Mouse (Mus musculus) forebrain, embryonic 15.5 days (tissue): ENCODE measurements around the gene Dok3. TPM values are rescaled to one million over a fixed set of nuclear protein-coding genes. Genes with fewer than 3 reads are reported as not detected.

Experiments
- ATAC-seq: fragments of 200-750 bp; cut with Nextera tagmentation; replicated peaks from 2 replicates; pipeline ENCODE4 v1.8.0; 2017; ENCODE audit warnings: mild to moderate bottlenecking, moderate TSS enrichment, moderate library complexity
- H3K27ac ChIP-seq: fragments of 300-500 bp; sonication (generic); replicated peaks from 2 replicates; pipeline ENCODE4 v1.5.1; 2015; ENCODE audit warnings: mild to moderate bottlenecking, inconsistent platforms
- H3K27me3 ChIP-seq: fragments of 300-500 bp; sonication (generic); 2 replicates; pipeline ENCODE4 v1.6.1; 2015; ENCODE audit warnings: inconsistent platforms
- H3K36me3 ChIP-seq: fragments of 300-500 bp; sonication (generic); 2 replicates; pipeline ENCODE4 v1.6.1; 2015; ENCODE audit warnings: mild to moderate bottlenecking, inconsistent platforms
- H3K4me1 ChIP-seq: fragments of 300-500 bp; sonication (generic); 2 replicates; pipeline ENCODE4 v1.6.1; 2015; ENCODE audit warnings: inconsistent platforms
- H3K4me2 ChIP-seq: fragments of 300-500 bp; sonication (generic); replicated peaks from 2 replicates; pipeline ENCODE4 v1.6.1; 2015; ENCODE audit warnings: mild to moderate bottlenecking, inconsistent platforms
- H3K4me3 ChIP-seq: fragments of 300-500 bp; sonication (generic); 2 replicates; pipeline ENCODE4 v1.5.1; 2015; ENCODE audit warnings: mild to moderate bottlenecking, inconsistent platforms
- H3K9ac ChIP-seq: fragments of 300-500 bp; sonication (generic); replicated peaks from 2 replicates; pipeline ENCODE4 v1.6.1; 2015; ENCODE audit warnings: mild to moderate bottlenecking, inconsistent platforms
- H3K9me3 ChIP-seq: fragments of 300-500 bp; sonication (generic); 2 replicates; pipeline ENCODE4 v1.6.1; 2016; ENCODE audit warnings: inconsistent platforms
- WGBS: fragments of 180-500 bp; shearing (Covaris S2); methylation state at CpG from one replicate; pipeline ENCODE4 v1.1.7; 2015; ENCODE audit warnings: mixed read lengths; 5-methylcytosine and 5-hydroxymethylcytosine counted together
- polyA plus RNA-seq: library from polyadenylated mRNA; unstranded; fragments of >200 nt; fragmentation: Nextera tagmentation; extraction: Ambion mirVana; gene quantifications from 2 replicates; pipeline ENCODE4 v1.2.1, GENCODE M21; 2015

The Dok3 gene
- polyA plus RNA-seq, 1 experiment from 2014 or later, result 4.0 TPM

GRCm38 (mm10) chr13:55500575-55500974 is 28.5 kb downstream of the Dok3 start:
- ATAC-seq, result no peak
- H3K9ac ChIP-seq, result no peak overlapping the region
- WGBS, result 82% methylated on average over 10 of the region's 10 CpGs
- peaks cover 19% of the 10 kb centered on the region for H3K4me1 ChIP-seq
- no peak overlapping the region for H3K27ac ChIP-seq
- no peak overlapping the region for H3K4me3 ChIP-seq
- no peaks in the 10 kb centered on the region for H3K9me3 ChIP-seq
- peaks cover 18% of the 10 kb centered on the region for H3K36me3 ChIP-seq
- no peaks in the 10 kb centered on the region for H3K27me3 ChIP-seq
- H3K4me2 ChIP-seq, result no peak overlapping the region

GRCm38 (mm10) chr13:55498906-55499305 is 30.2 kb downstream of the Dok3 start:
- no peaks in the 10 kb centered on the region for H3K27me3 ChIP-seq
- H3K4me1 ChIP-seq, result peaks cover 35% of the 10 kb centered on the region
- no peaks in the 10 kb centered on the region for H3K9me3 ChIP-seq
- ATAC-seq, result no peak
- WGBS, result 38% methylated on average over 11 of the region's 11 CpGs
- H3K4me3 ChIP-seq, result no peak overlapping the region
- H3K36me3 ChIP-seq, result peaks cover 10% of the 10 kb centered on the region
- no peak overlapping the region for H3K27ac ChIP-seq
- H3K4me2 ChIP-seq, result no peak overlapping the region
- H3K9ac ChIP-seq, result no peak overlapping the region

- Histone ChIP-seq H3K27me3 (no peaks in the 10 kb centered on the region), H3K4me3 (no peak overlapping the region), H3K4me1 (peaks cover 35% of the 10 kb centered on the region), H3K9me3 (no peaks in the 10 kb centered on the region), H3K36me3 (no peaks in the 10 kb centered on the region), H3K9ac (no peak overlapping the region), H3K27ac (0 out of 2 replicates have a peak overlapping the region, but pooled peaks have one; percentile 71), H3K4me2 (no peak overlapping the region)
- no peak for ATAC-seq
- WGBS, result 88% methylated on average over 6 of the region's 6 CpGs
Observed at GRCm38 (mm10) chr13:55496661-55497060, 32.4 kb downstream of the Dok3 start.

GRCm38 (mm10) chr13:55495702-55496101 is 33.4 kb downstream of the Dok3 start:
- Histone ChIP-seq H3K27ac (peak overlapping the region; percentile 71), H3K27me3 (no peaks in the 10 kb centered on the region), H3K4me3 (no peak overlapping the region), H3K9me3 (no peaks in the 10 kb centered on the region), H3K4me1 (peaks cover 35% of the 10 kb centered on the region), H3K4me2 (peak overlapping the region; percentile 22), H3K9ac (no peak overlapping the region), H3K36me3 (no peaks in the 10 kb centered on the region)
- ATAC-seq, result no peak
- 13% methylated on average over 4 of the region's 4 CpGs for WGBS

- Histone ChIP-seq H3K4me2 (peak overlapping the region; percentile 15; the same call in 1 of the 2 replicates), H3K9ac (no peak overlapping the region), H3K4me3 (no peak overlapping the region), H3K27ac (peak overlapping the region; percentile 71), H3K9me3 (no peaks in the 10 kb centered on the region), H3K36me3 (no peaks in the 10 kb centered on the region), H3K27me3 (no peaks in the 10 kb centered on the region), H3K4me1 (peaks cover 35% of the 10 kb centered on the region)
- WGBS, result 13% methylated on average over 18 of the region's 18 CpGs
- peak; percentile 77 for ATAC-seq
Observed at GRCm38 (mm10) chr13:55494883-55495621, 34.0 kb downstream of the Dok3 start.

GRCm38 (mm10) chr13:55494257-55494656 is 34.8 kb downstream of the Dok3 start:
- Histone ChIP-seq H3K4me3 (no peak overlapping the region), H3K27me3 (no peaks in the 10 kb centered on the region), H3K4me1 (peaks cover 35% of the 10 kb centered on the region), H3K36me3 (no peaks in the 10 kb centered on the region), H3K27ac (no peak overlapping the region), H3K4me2 (no peak overlapping the region), H3K9ac (no peak overlapping the region), H3K9me3 (no peaks in the 10 kb centered on the region)
- peak; percentile 42; the same call in 1 of the 2 replicates for ATAC-seq
- WGBS, result 24% methylated on average over 2 of the region's 2 CpGs

GRCm38 (mm10) chr13:55487578-55488498 is 41.3 kb downstream of the Dok3 start, which contains the start of gene Dbn1:
Dbn1 (minus strand) TSS chr13:55488111.
- Histone ChIP-seq H3K27me3 (no peaks in the 10 kb centered on the region), H3K27ac (peak within 1 kb of the TSS; percentile 98), H3K4me1 (peaks cover 42% of the 10 kb centered on the region), H3K9me3 (no peaks in the 10 kb centered on the region), H3K36me3 (peaks cover 3% of the 10 kb centered on the region; the same call in 1 of the 2 replicates), H3K4me3 (peak within 1 kb of the TSS; percentile 73), H3K4me2 (peak within 1 kb of the TSS; percentile 96), H3K9ac (peak within 1 kb of the TSS; percentile 99)
- under 1% methylated on average over 62 of the region's 83 CpGs for WGBS
- peak; percentile 84 for ATAC-seq

GRCm38 (mm10) chr13:55486916-55487577 is 42.0 kb downstream of the Dok3 start:
- peak overlapping the region; percentile 98 for H3K27ac ChIP-seq
- WGBS, result 1% methylated on average over 29 of the region's 29 CpGs
- peak overlapping the region; percentile 96 for H3K4me2 ChIP-seq
- H3K36me3 ChIP-seq, result peaks cover 10% of the 10 kb centered on the region
- H3K4me3 ChIP-seq, result peak overlapping the region; percentile 73
- peak; percentile 47 for ATAC-seq
- no peaks in the 10 kb centered on the region for H3K27me3 ChIP-seq
- H3K9me3 ChIP-seq, result no peaks in the 10 kb centered on the region
- peaks cover 50% of the 10 kb centered on the region for H3K4me1 ChIP-seq
- peak overlapping the region; percentile 99 for H3K9ac ChIP-seq

GRCm38 (mm10) chr13:55486029-55486794 is 42.9 kb downstream of the Dok3 start:
- H3K27ac ChIP-seq, result peak overlapping the region; percentile 98
- peaks cover 54% of the 10 kb centered on the region for H3K4me1 ChIP-seq
- H3K9ac ChIP-seq, result peak overlapping the region; percentile 99
- H3K4me2 ChIP-seq, result peak overlapping the region; percentile 96
- H3K27me3 ChIP-seq, result no peaks in the 10 kb centered on the region
- peak overlapping the region; percentile 73 for H3K4me3 ChIP-seq
- peaks cover 19% of the 10 kb centered on the region for H3K36me3 ChIP-seq
- no peaks in the 10 kb centered on the region for H3K9me3 ChIP-seq
- ATAC-seq, result no peak
- 22% methylated on average over 14 of the region's 14 CpGs for WGBS

- Histone ChIP-seq H3K27me3 (no peaks in the 10 kb centered on the region), H3K9ac (peak overlapping the region; percentile 99), H3K4me3 (peak overlapping the region; percentile 73), H3K4me2 (peak overlapping the region; percentile 96), H3K4me1 (peaks cover 54% of the 10 kb centered on the region), H3K27ac (peak overlapping the region; percentile 98), H3K9me3 (no peaks in the 10 kb centered on the region), H3K36me3 (peaks cover 35% of the 10 kb centered on the region)
- WGBS, result 10% methylated on average over 7 of the region's 7 CpGs
- ATAC-seq, result no peak
Observed at GRCm38 (mm10) chr13:55484520-55485088, 44.5 kb downstream of the Dok3 start.

- H3K4me2 ChIP-seq, result peak overlapping the region; percentile 96
- 3% methylated on average over 15 of the region's 15 CpGs for WGBS
- peak overlapping the region; percentile 99 for H3K9ac ChIP-seq
- H3K36me3 ChIP-seq, result peaks cover 45% of the 10 kb centered on the region
- peak overlapping the region; percentile 98 for H3K27ac ChIP-seq
- no peaks in the 10 kb centered on the region for H3K9me3 ChIP-seq
- ATAC-seq, result peak; percentile 83
- H3K27me3 ChIP-seq, result no peaks in the 10 kb centered on the region
- H3K4me3 ChIP-seq, result peak overlapping the region; percentile 73
- H3K4me1 ChIP-seq, result peaks cover 54% of the 10 kb centered on the region
Observed at GRCm38 (mm10) chr13:55483593-55483992, 45.5 kb downstream of the Dok3 start.
